Mouse (Mus musculus): Measurements from ENCODE around the gene Pex5. TPM values are rescaled to one million over a fixed set of nuclear protein-coding genes. Genes with fewer than 3 reads are reported as not detected.
A peak's percentile ranks its signal among the peaks of the same experiment; 100 is the strongest.

Gene Pex5
- total RNA-seq, 2 experiments from 2014 or later: 79.0 to 84.6 TPM

- no peak for DNase-seq (ENCODE audit: extremely low spot score in 1 of 2, low spot score in 2 of 2)
- intact Hi-C loops (cut with DNase I): loop anchor here (10.0 kb wide), 2 partner anchors 1043 to 1483 kb away; no protein-coding TSS in a partner anchor
Measured at GRCm38 (mm10) chr6:124377494-124378255, 37.2 kb downstream of the Pex5 start.

DNA sequence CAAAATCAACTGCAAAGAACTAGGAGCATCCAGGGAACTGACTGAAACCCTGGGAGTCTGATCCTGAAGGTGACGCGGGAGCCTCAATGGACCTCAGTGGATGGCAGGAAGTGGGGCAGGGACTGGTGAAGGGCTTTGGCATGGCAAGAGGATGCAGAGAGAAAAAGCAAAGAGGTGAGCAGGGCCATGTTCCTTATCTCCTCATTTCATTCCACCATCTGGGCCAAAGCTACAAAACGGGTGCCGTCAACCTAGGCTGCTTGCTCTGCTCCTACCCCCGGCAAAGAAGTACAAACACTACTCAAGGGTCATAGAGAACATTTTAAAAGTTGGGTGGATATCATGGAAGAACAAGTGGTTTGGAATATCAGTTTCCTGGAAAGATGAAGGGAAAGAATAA is 38.6 kb downstream of the Pex5 start:
- intact Hi-C loops (cut with DNase I): loop anchor here (10.0 kb wide), 2 partner anchors 1042 to 1482 kb away; no protein-coding TSS in a partner anchor
- DNase-seq (ENCODE audit: extremely low spot score in 1 of 2, low spot score in 2 of 2): no peak

- intact Hi-C loops (cut with DNase I): loop anchor here (10.0 kb wide), 2 partner anchors 1041 to 1481 kb away; no protein-coding TSS in a partner anchor
- DNase-seq (ENCODE audit: extremely low spot score in 1 of 2, low spot score in 2 of 2): peak in 1 of 2 experiments; percentile 33
Measured at GRCm38 (mm10) chr6:124375435-124375884, 39.4 kb downstream of the Pex5 start.

- intact Hi-C loops (cut with DNase I): loop anchor here (10.0 kb wide), 2 partner anchors 1040 to 1480 kb away; no protein-coding TSS in a partner anchor
Measured at GRCm38 (mm10) chr6:124374683-124375082, 40.2 kb downstream of the Pex5 start.

DNA sequence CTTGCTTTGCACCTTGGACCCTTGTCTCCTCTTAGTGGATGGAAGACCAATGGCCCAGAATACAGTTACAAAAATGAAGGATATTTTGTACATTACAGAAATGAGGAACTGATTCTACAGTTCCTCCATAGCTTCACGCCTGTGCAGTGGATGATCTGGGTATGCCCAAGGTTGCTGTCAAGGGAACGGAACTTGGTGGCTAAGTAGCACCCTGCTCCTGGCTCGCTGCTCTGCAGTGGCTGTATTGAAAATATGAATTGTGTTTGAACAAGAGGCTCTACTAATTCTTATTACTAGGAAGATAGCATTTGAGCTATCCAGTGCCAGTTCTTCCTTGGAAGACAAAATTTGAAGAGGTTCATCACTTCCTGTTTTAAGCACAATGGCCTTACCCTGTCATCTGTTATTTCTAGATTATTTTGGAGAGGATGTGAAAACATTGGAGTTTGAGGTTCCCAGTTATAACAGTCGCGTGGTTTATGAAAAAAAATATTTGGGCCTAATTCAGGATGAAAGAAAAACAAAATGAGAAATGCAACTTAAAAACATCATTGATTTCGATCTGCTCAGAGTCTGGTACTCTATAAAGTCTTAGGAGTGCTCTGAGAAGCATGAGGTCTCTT is 41.2 kb downstream of the Pex5 start:
- intact Hi-C loops (cut with DNase I): loop anchor here (10.0 kb wide), 2 partner anchors 1039 to 1479 kb away; no protein-coding TSS in a partner anchor

More at GRCm38 (mm10) chr6:124374683-124375082, 40.2 kb downstream of the Pex5 start:
- no peak for DNase-seq (ENCODE audit: extremely low spot score in 1 of 2, low spot score in 2 of 2)

DNA sequence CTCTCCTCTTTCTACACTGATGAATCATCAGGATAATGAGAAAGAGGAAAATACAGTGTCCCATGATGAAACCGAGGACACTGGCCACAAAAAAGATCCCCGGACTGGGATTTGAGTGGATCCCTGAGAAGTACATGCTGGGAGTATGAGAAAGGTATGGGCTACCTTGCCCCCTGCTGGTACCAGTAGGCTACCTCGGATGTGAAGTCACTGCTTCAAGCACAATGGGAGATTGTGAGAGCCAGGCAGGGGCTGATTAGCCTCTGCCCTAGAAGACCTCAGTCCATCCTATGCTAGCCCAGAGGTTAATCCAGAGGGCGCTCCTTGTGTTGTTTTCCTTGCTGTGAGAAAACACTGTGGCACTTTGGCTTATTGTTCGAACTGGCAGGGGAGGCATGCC is 50.5 kb downstream of the Pex5 start:
- DNase-seq (ENCODE audit: extremely low spot score in 1 of 2, low spot score in 2 of 2): no peak
- intact Hi-C loops (cut with DNase I): no loop called here

More for the DNA sequence above, 41.2 kb downstream of the Pex5 start:
- no peak for DNase-seq (ENCODE audit: extremely low spot score in 1 of 2, low spot score in 2 of 2)

DNA sequence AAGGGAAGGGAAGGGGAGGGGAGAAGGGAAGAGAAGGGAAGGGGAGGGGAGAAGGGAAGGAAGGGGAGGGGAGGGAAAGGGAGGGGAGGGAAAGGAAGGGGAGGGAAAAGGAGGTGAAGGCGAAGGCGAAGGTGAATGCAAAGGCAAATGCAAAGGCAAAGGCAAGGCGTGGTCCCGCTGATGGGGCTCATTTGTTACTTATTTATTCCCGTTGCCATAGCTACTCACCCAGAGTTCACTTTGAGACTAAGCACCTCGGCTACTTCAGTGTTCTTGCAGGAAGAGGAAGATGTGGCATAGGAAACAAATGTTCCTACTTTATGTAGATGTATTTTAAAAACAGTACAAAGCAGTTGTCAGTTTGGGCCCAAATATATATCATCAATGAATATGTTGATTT is 54.3 kb downstream of the Pex5 start:
- intact Hi-C loops (cut with DNase I): no loop called here
- DNase-seq (ENCODE audit: extremely low spot score in 1 of 2, low spot score in 2 of 2): no peak

GRCm38 (mm10) chr6:124358953-124359352 is 55.9 kb downstream of the Pex5 start:
- intact Hi-C loops (cut with DNase I): no loop called here
- DNase-seq (ENCODE audit: extremely low spot score in 1 of 2, low spot score in 2 of 2): no peak

GRCm38 (mm10) chr6:124353246-124353645 is 61.6 kb downstream of the Pex5 start:
- intact Hi-C loops (cut with DNase I): no loop called here

More at GRCm38 (mm10) chr6:124353246-124353645, 61.6 kb downstream of the Pex5 start:
- no peak for DNase-seq (ENCODE audit: extremely low spot score in 1 of 2, low spot score in 2 of 2)

Other genes with a start within 250 kb of the Pex5 start
- gene Vmn2r27, start 183.2 kb downstream of the Pex5 start, total RNA-seq (2021): not detected
- gene Cd163, start 110.4 kb downstream of the Pex5 start, total RNA-seq (2021): 1 to 10 TPM; 1.9 to 3.8 TPM
- gene Clstn3, start 49.7 kb upstream of the Pex5 start, total RNA-seq (2021): 100 to 1,000 TPM; 333 TPM
- gene C1rl, start 78.0 kb upstream of the Pex5 start, total RNA-seq (2021): under 1 TPM; 0.21 to 0.30 TPM
- 1 to 10 TPM in 1 of 2 experiments, under 1 TPM in 1; 0.99 to 1.2 TPM for gene C1ra, start 97.3 kb upstream of the Pex5 start, total RNA-seq (2021)
- 1 to 10 TPM; 1.2 to 2.0 TPM for gene C1s1, start 127.3 kb upstream of the Pex5 start, total RNA-seq (2021)
- not detected for gene C1rb, start 155.2 kb upstream of the Pex5 start, total RNA-seq (2021)
- gene C1s2, start 221.0 kb upstream of the Pex5 start, total RNA-seq (2021): under 1 TPM; 0.19 to 0.59 TPM
- gene Lpcat3, start 248.0 kb upstream of the Pex5 start, total RNA-seq (2021): 10 to 100 TPM; 29.7 to 36.4 TPM